Mouse (Mus musculus) bone marrow, adult 2 months (tissue): Measurements from ENCODE around the gene Lcn12.

Experiments
- CTCF ChIP-seq: fragments of 200-500 bp; IDR thresholded peaks from 2 replicates; pipeline ENCODE4 v1.5.1; 2011; ENCODE audit warnings: low read length, control low read depth; ENCODE audit not compliant: control insufficient read depth, insufficient read depth
- POLR2A ChIP-seq: fragments of 200-500 bp; IDR thresholded peaks from 2 replicates; pipeline ENCODE4 v1.6.1; 2011; ENCODE audit warnings: low read depth, mild to moderate bottlenecking, control low read depth, low read length, borderline replicate concordance; ENCODE audit not compliant: control insufficient read depth

DNA sequence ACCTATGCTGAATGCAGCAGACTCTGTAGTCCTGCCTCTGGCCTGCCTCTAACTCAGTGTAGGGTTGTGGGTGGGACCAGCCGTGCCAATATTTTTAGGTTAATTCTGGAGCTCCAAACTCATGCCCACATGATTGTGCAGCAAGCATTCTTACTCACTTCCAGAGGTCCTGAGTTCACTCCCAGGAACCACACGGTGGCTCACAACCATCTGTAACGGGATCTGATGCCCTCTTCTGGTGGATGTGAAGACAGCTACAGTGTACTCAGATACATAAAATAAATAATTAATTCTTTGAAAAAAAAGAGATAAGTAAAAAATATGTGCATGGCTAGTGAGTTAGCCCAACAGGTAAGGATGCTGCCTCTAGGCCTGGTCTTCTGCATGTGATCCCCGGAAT lies 2.8 kb upstream of the Lcn12 start:
- no peak for TF ChIP-seq CTCF
- TF ChIP-seq POLR2A: no peak
